Mouse (Mus musculus) CH12.LX (cell line): ENCODE results near the gene Scgb2b27.
"Not testable (repeated sequence)": the region's sequence is repeated elsewhere in the genome, so short reads cannot be mapped to it uniquely, and the experiment has no call there.

Experiments used
- BHLHE40 ChIP-seq: IDR thresholded peaks from 2 replicates; pipeline ENCODE4 v1.6.1; 2011; ENCODE audit warnings: mild to moderate bottlenecking, low read depth, low read length, improper control_type of control experiment
- CTCF ChIP-seq, 2 experiments: IDR thresholded peaks in 1 of 2; conservative IDR thresholded peaks in 1 of 2; 2 replicates each; pipeline ENCODE4 v1.5.1; 2011 to 2012; ENCODE audit warnings: low read depth in 2 of 2, low read length in 2 of 2, improper control_type of control experiment in 1 of 2, inconsistent platforms in 1 of 2, mild to moderate bottlenecking in 1 of 2, moderate library complexity in 1 of 2
- E2F4 ChIP-seq: IDR thresholded peaks from 2 replicates; pipeline ENCODE4 v1.6.1; 2011; ENCODE audit warnings: low read depth, low read length, improper control_type of control experiment; ENCODE audit not compliant: insufficient replicate concordance
- GABPA ChIP-seq: IDR thresholded peaks from 2 replicates; pipeline ENCODE4 v1.6.1; 2012; ENCODE audit warnings: low read depth, low read length, improper control_type of control experiment, inconsistent platforms; ENCODE audit not compliant: insufficient replicate concordance
- HCFC1 ChIP-seq: IDR thresholded peaks from 2 replicates; pipeline ENCODE4 v1.6.1; 2012; ENCODE audit warnings: low read depth, mild to moderate bottlenecking, inconsistent platforms, low read length, improper control_type of control experiment
- MAZ ChIP-seq: IDR thresholded peaks from 2 replicates; pipeline ENCODE4 v1.6.1; 2012; ENCODE audit warnings: low read depth, mild to moderate bottlenecking, inconsistent platforms, low read length, improper control_type of control experiment, moderate library complexity
- MEF2A ChIP-seq: IDR thresholded peaks from 2 replicates; pipeline ENCODE4 v1.6.1; 2014; ENCODE audit warnings: low read depth, mild to moderate bottlenecking, inconsistent platforms, low read length, improper control_type of control experiment, borderline replicate concordance
- NELFE ChIP-seq: IDR thresholded peaks from 2 replicates; pipeline ENCODE4 v1.6.1; 2011; ENCODE audit warnings: low read depth, low read length, improper control_type of control experiment
- TBP ChIP-seq: conservative IDR thresholded peaks from 2 replicates; pipeline ENCODE4 v1.6.1; 2011; ENCODE audit warnings: low read depth, low read length, improper control_type of control experiment
- ZMIZ1 ChIP-seq: IDR thresholded peaks from 2 replicates; pipeline ENCODE4 v1.6.1; 2012; ENCODE audit warnings: low read depth, mild to moderate bottlenecking, inconsistent platforms, low read length, improper control_type of control experiment

GRCm38 (mm10) chr7:34034579-34034978, 20.8 kb upstream of the Scgb2b27 start:
- TF ChIP-seq CTCF (conservative IDR thresholded peaks at IDR 0.05 in 1 of 2, IDR thresholded peaks at IDR 0.05 in 1 of 2; ENCODE audit: low read depth in 2 of 2, low read length in 2 of 2); NELFE; HCFC1; ZMIZ1; BHLHE40; E2F4; TBP; MAZ; MEF2A; GABPA: not testable (repeated sequence)
